Comparison of ENCODE assay signal across 29 mouse cellular contexts in genomic region chr3:86317636-86318035, GRCm38 (mm10).
DNase-seq lines count a peak whose midpoint lies in the region; ATAC-seq and TF ChIP-seq lines count a peak whose summit lies in the region.
"Had no signal": no experiment of that assay in that cellular context is flagged by ENCODE, and none has a peak within 500 bp of the region (broad histone marks: within the 10 kb centered on the region; RNA-seq: fewer than 3 reads in every experiment).

No protein-coding gene starts in this region.

- peak; percentile 71 for ATAC-seq in common myeloid progenitor, adult 5-6 weeks (replicated peaks; ENCODE audit: low read depth, poor library complexity, severe bottlenecking)
- ATAC-seq in intestine, postnatal 0 days = no peak
- ATAC-seq: forebrain, embryonic 15.5 days; hindbrain, embryonic 16.5 days; intestine, embryonic 15.5 days; Patski had no signal

- no peaks in the 10 kb centered on the region for H3K79me2 ChIP-seq in MEL (ENCODE audit: control insufficient read depth, insufficient read depth, low read length, poor library complexity)

- H3K9me3 ChIP-seq in MEL (replicated peaks; ENCODE audit: insufficient read depth, low read length) = no peaks in the 10 kb centered on the region
- H3K9me3 ChIP-seq in intestine, postnatal 0 days (ENCODE audit: control insufficient read depth) = no peaks in the 10 kb centered on the region
- H3K9me3 ChIP-seq: embryonic facial prominence, embryonic 10.5 days; embryonic facial prominence, embryonic 13.5 days; forebrain, embryonic 12.5 days; forebrain, embryonic 15.5 days; heart, embryonic 12.5 days; heart, embryonic 15.5 days; hindbrain, embryonic 10.5 days; hindbrain, embryonic 13.5 days; intestine, embryonic 15.5 days had no signal

- H3K4me2 ChIP-seq in intestine, postnatal 0 days (replicated peaks; ENCODE audit: low read depth) = no peak overlapping the region
- H3K4me2 ChIP-seq: embryonic facial prominence, embryonic 13.5 days; forebrain, embryonic 12.5 days; forebrain, embryonic 15.5 days; heart, embryonic 12.5 days; heart, embryonic 15.5 days; hindbrain, embryonic 13.5 days; intestine, embryonic 15.5 days had no signal

- DNase-seq in A20 (ENCODE audit: low read depth, low spot score) (peak; percentile 57), MEL (ENCODE audit: low read depth, low spot score) (peak; percentile 73)
- DNase-seq in thymus, postnatal 0 days (ENCODE audit: low spot score) = no peak
- no peak for DNase-seq in kidney, postnatal 36 days
- no peak for DNase-seq in urinary bladder, adult 18-20 months (ENCODE audit: low spot score in 2 of 2)
- DNase-seq: adrenal gland, postnatal 10 days; cerebellum, adult 18-20 months; cerebellum, adult 9-11 months; cerebellum, postnatal 25 days; embryo, embryonic 11 days; gastrocnemius, postnatal 25 days; heart, adult 18-20 months; heart, postnatal 10 days; heart, postnatal 36 days had no signal

- H3K27ac ChIP-seq in MEL (ENCODE audit: control insufficient read depth, low read depth, low read length) = no peak overlapping the region
- H3K27ac ChIP-seq in intestine, postnatal 0 days (ENCODE audit: low read depth, low read length) = no peak overlapping the region
- H3K27ac ChIP-seq: embryonic facial prominence, embryonic 10.5 days; embryonic facial prominence, embryonic 13.5 days; forebrain, embryonic 12.5 days; forebrain, embryonic 15.5 days; heart, embryonic 15.5 days; hindbrain, embryonic 10.5 days; hindbrain, embryonic 13.5 days; intestine, embryonic 15.5 days had no signal

- TF ChIP-seq EP300 in MEL (IDR thresholded peaks at IDR 0.05; ENCODE audit: low read depth in 1 of 2, low read length in 2 of 2) = peak in 1 of 2 experiments; percentile 75; a peak in 2 of 4 replicates

- no peak overlapping the region for H3K9ac ChIP-seq in MEL (ENCODE audit: control insufficient read depth, low read depth, low read length, poor library complexity, severe bottlenecking)
- H3K9ac ChIP-seq in intestine, postnatal 0 days (ENCODE audit: low read depth, low read length) = no peak overlapping the region
- H3K9ac ChIP-seq: embryonic facial prominence, embryonic 13.5 days; forebrain, embryonic 12.5 days; forebrain, embryonic 15.5 days; heart, embryonic 12.5 days; heart, embryonic 15.5 days; hindbrain, embryonic 13.5 days; intestine, embryonic 15.5 days had no signal

- TF ChIP-seq CTCF in MEL (IDR thresholded peaks at IDR 0.05 in 2 of 3, conservative IDR thresholded peaks at IDR 0.05 in 1 of 3; ENCODE audit: control insufficient read depth in 1 of 3, insufficient read depth in 1 of 3, low read depth in 2 of 3, low read length in 3 of 3, poor library complexity in 1 of 3, severe bottlenecking in 1 of 3) = no peak
- no peak for TF ChIP-seq CTCF in intestine, postnatal 0 days (IDR thresholded peaks at IDR 0.05; ENCODE audit: low read depth)

- H3K4me3 ChIP-seq in MEL (ENCODE audit: control insufficient read depth in 1 of 2, insufficient read depth in 1 of 2, low read depth in 2 of 2, low read length in 2 of 2) = no peak overlapping the region
- no peak overlapping the region for H3K4me3 ChIP-seq in intestine, postnatal 0 days (ENCODE audit: low read depth, low read length)
- H3K4me3 ChIP-seq: embryonic facial prominence, embryonic 10.5 days; embryonic facial prominence, embryonic 13.5 days; erythroblast, embryonic 14.5 days; forebrain, embryonic 12.5 days; forebrain, embryonic 15.5 days; heart, embryonic 12.5 days; heart, embryonic 15.5 days; hindbrain, embryonic 10.5 days; hindbrain, embryonic 13.5 days; intestine, embryonic 15.5 days had no signal

- H3K36me3 ChIP-seq in MEL (ENCODE audit: control insufficient read depth in 1 of 2, insufficient read depth in 2 of 2, low read length in 2 of 2) = peaks cover 0 to 4% of the 10 kb centered on the region in 2 experiments; a peak in 2 of 4 replicates
- H3K36me3 ChIP-seq in intestine, postnatal 0 days (ENCODE audit: control insufficient read depth, insufficient read depth) = peaks cover 18% of the 10 kb centered on the region; the same call in 1 of the 2 replicates
- H3K36me3 ChIP-seq: embryonic facial prominence, embryonic 10.5 days; embryonic facial prominence, embryonic 13.5 days; forebrain, embryonic 12.5 days; forebrain, embryonic 15.5 days; heart, embryonic 12.5 days; heart, embryonic 15.5 days; hindbrain, embryonic 10.5 days; hindbrain, embryonic 13.5 days; intestine, embryonic 15.5 days had no signal

- peaks cover 2 to 5% of the 10 kb centered on the region in 2 experiments; a peak in 3 of 4 replicates for H3K4me1 ChIP-seq in MEL (ENCODE audit: control insufficient read depth in 1 of 2, insufficient read depth in 2 of 2, low read length in 2 of 2)
- no peaks in the 10 kb centered on the region for H3K4me1 ChIP-seq in intestine, postnatal 0 days (replicated peaks; ENCODE audit: control insufficient read depth, insufficient read depth, low read length)
- H3K4me1 ChIP-seq: embryonic facial prominence, embryonic 13.5 days; forebrain, embryonic 12.5 days; forebrain, embryonic 15.5 days; heart, embryonic 12.5 days; heart, embryonic 15.5 days; hindbrain, embryonic 10.5 days; hindbrain, embryonic 13.5 days; intestine, embryonic 15.5 days had no signal

- no peak for TF ChIP-seq RAD21 in MEL (IDR thresholded peaks at IDR 0.05; ENCODE audit: low read depth, low read length)

- no peak for TF ChIP-seq POLR2A in MEL (IDR thresholded peaks at IDR 0.05; ENCODE audit: control insufficient read depth in 1 of 2, insufficient read depth in 1 of 2, low read depth in 1 of 2, low read length in 2 of 2, poor library complexity in 1 of 2)

- 83% methylated on average over 5 of the region's 5 CpGs for WGBS in intestine, postnatal 0 days

- H3K27me3 ChIP-seq in MEL (ENCODE audit: control insufficient read depth in 1 of 2, insufficient read depth in 2 of 2, low read length in 2 of 2) = no peaks in the 10 kb centered on the region
- no peaks in the 10 kb centered on the region for H3K27me3 ChIP-seq in intestine, postnatal 0 days (replicated peaks; ENCODE audit: control insufficient read depth, insufficient read depth, low read length)
- H3K27me3 ChIP-seq: CH12.LX; embryonic facial prominence, embryonic 13.5 days; forebrain, embryonic 12.5 days; forebrain, embryonic 15.5 days; heart, embryonic 12.5 days; heart, embryonic 15.5 days; hindbrain, embryonic 13.5 days; intestine, embryonic 15.5 days; Patski had no signal

TF ChIP-seq in MEL, 35 proteins besides CTCF, POLR2A, EP300 and RAD21:
- TF ChIP-seq USF1 (IDR thresholded peaks at IDR 0.05; ENCODE audit: low read depth, low read length) (no peak), CHD2 (IDR thresholded peaks at IDR 0.05; ENCODE audit: low read length) (no peak), MYB (IDR thresholded peaks at IDR 0.05; ENCODE audit: low read depth, low read length) (no peak), KAT2A (conservative IDR thresholded peaks at IDR 0.05; ENCODE audit: low read depth, low read length) (no peak), MEF2A (IDR thresholded peaks at IDR 0.05; ENCODE audit: extremely low read depth, insufficient replicate concordance, low read depth, low read length, poor library complexity, severe bottlenecking) (no peak), ETS1 (IDR thresholded peaks at IDR 0.05; ENCODE audit: low read depth, low read length) (0 out of 2 replicates have a peak, but pooled peaks have one; percentile 44)
TF ChIP-seq in MEL: peak in this region for 1.

Comparison
In these comparisons a context has a peak if more than half of its experiments do, and no peak if none do; other contexts are left out.
1. DNase-seq: peak in A20 (single experiment) and MEL (single experiment); none in thymus, postnatal 0 days (single experiment), kidney, postnatal 36 days (0 of 2) and urinary bladder, adult 18-20 months (0 of 2).